Mouse (Mus musculus) B cell, adult 62 days (primary cell): ENCODE data around the gene Tnfrsf14. TPM values are rescaled to one million over a fixed set of nuclear protein-coding genes. Genes with fewer than 3 reads are reported as not detected.

Experiments used
- total RNA-seq: library from RNA; stranded (reverse); gene quantifications from 4 replicates; pipeline ENCODE4 v1.2.4, GENCODE M21; 2023

Gene Tnfrsf14
- 39.2 to 57.8 TPM (median 46.8 TPM) in 4 replicates for total RNA-seq

DNA sequence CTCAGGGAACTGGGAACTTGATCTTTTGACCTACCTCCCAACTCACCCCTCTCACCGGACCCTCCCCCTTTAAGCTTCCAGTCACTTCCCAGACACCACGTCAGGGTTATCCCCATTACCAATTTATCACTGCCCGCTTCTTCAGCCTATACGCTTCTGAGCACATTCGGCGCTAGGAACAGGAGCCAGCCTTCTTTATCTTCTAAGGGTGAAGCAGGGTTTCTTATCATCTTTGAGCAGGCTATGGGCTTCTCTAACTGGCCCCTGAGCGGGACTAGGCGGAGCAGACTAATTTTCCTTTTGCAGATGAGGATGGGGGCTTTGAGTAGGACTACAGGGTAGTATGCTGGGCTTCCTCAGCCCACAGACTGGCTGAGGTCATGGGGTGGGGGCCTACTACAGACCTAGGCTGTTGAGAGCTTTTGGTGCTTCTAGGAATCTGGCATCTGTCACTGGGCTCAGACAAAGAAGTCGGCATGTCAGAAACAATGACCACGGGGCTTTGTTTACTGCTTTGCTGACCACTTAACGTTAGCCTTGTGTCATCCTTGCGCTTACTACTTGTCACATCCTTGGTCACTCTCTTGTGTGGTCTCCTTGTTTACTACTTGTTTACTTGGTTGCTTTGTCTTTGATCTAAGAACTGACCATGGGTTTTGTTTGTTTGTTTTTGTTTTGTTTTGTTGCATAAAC is at the start of gene Tnfrsf14:
Tnfrsf14 (minus strand) TSS at position 169 of the 693 bp plus-strand sequence.

DNA sequence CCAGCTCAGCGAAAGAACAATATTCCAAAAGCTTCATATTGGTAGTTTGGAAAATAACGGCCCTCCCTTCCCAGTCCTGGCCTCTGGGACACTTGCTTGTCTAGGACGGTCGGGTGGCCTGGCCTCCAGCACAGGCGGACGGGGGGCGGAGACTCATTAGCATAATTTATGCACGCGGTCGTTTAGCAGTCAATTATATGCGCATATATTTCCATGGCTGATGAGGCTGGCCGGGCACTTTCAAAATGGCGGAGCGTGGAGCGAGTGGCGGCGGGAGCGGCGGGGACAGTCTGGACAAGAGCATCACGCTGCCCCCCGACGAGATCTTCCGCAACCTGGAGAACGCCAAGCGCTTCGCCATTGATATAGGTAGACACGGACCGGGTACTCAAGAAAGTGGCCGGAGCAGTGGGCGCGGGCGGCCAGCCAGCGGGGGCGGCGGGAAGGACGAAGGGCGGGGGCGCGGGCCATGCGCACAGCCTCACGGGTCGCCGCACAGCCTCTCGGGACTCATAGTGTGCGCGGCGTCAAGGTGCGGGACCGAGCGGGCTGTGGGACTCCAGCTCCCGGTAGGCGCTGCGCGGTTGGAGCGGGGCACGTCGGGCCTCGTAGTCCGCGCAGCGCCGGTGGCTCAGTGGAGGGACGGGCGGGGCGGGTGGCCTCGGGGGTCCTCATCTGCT is 35.7 kb upstream of the Tnfrsf14 start, which contains the start of gene Pank4:
Pank4 (plus strand) TSS at position 223 of the 680 bp plus-strand sequence.

DNA sequence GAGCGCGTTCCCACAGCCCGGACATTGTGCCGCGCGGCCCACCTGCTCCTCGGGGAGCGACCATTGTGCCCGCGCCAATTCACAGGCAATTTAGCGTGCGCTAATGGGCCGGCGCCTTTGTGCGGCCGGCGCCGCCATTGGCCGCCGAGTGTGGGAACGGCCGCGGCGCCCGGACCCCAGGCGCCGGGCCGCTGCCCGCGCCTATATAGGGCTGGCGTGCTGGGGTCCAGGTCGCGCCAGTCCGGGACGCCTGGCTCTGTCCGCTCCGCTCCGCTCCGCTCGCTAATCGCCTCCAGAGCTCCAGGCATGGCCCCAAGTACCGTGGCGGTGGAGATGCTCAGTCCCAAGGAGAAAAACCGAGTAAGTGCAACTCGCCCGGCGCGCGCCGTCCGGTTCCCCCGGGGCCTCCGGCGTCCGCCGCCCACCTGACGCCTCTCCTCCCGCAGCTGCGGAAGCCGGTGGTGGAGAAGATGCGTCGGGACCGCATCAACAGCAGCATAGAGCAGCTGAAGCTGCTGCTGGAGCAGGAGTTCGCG is 32.4 kb upstream of the Tnfrsf14 start, which contains the start of gene Hes5:
Hes5 (plus strand) TSS at position 234 of the 536 bp plus-strand sequence.

DNA sequence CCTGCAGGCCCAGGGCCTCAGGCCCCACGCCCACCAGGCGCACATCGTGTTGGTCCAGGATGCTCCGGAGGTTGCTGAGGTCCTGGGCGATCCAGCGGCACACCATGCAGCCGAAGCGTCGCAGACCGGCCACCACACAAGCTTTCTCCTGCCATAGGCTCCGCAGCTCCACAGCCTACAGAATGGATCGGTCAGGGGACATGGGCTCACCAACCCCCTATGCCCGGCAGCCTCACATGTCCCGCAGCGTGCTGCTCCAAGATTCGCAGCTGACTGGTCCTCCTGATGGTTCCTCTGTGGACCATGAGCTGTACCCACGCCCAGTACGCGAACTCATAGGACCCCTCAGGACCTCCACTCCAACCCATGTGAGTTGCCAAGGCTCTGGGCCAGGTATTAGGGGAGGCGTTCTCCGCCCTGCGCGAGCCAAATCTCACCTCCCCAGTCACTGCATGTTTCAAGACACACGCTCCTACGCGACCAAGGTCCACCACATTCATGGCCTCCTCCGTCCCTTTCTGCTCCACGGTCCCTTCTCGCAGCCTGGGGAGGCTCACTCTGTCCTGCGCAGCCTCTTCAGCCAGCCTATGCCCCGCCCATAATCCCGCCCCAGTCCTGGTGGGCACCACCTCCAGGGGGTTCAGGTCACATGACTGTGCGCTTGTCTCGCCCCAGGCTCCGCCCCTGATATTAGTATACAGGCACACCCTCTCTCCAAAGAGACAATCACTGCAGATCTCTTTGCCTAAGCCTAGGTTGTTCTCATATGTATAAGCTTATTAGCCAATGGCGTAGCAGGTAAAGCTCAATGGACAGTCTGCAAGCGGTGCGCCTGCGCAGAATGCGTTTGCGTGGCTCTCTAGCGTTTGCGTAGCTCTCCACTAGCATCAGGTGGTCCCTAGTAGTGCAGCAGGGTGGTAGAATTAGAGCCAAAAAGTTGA is 29.6 kb downstream of the Tnfrsf14 start, which contains the start of gene Fam213b:
Fam213b (minus strand) TSS at position 630 of the 941 bp plus-strand sequence.

Other genes starting within 250 kb of the Tnfrsf14 start
- gene Ttc34, start 91.1 kb downstream of the Tnfrsf14 start, total RNA-seq: not detected in 4 replicates
- gene Mmel1, start 59.0 kb downstream of the Tnfrsf14 start, total RNA-seq: not detected in 4 replicates
- gene Fam213b, start 29.4 kb downstream of the Tnfrsf14 start, total RNA-seq: 1.6 to 2.6 TPM (median 1.9 TPM) in 4 replicates
- 8.1 to 11.6 TPM (median 10.1 TPM) in 4 replicates for gene Hes5, start 32.4 kb upstream of the Tnfrsf14 start, total RNA-seq
- 85.4 to 93.1 TPM (median 87.3 TPM) in 4 replicates for gene Pank4, start 35.6 kb upstream of the Tnfrsf14 start, total RNA-seq
- 0.16 to 0.91 TPM in 2 of 4 replicates, not detected in the others for gene Plch2, start 128.2 kb upstream of the Tnfrsf14 start, total RNA-seq
- 8.1 to 10.3 TPM (median 9.6 TPM) in 4 replicates for gene Pex10, start 138.5 kb upstream of the Tnfrsf14 start, total RNA-seq
- 46.4 to 49.9 TPM (median 48.5 TPM) in 4 replicates for gene Rer1, start 157.8 kb upstream of the Tnfrsf14 start, total RNA-seq
- gene Morn1, start 158.0 kb upstream of the Tnfrsf14 start, total RNA-seq: 2.7 to 5.3 TPM (median 3.9 TPM) in 4 replicates